Mouse (Mus musculus) olfactory bulb, adult 2 months (tissue): ENCODE data around the gene Eaf2. TPM values are rescaled to one million over a fixed set of nuclear protein-coding genes. Genes with fewer than 3 reads are reported as not detected.
A peak's percentile ranks its signal among the peaks of the same experiment; 100 is the strongest.
"Not testable (repeated sequence)": the region's sequence is repeated elsewhere in the genome, so short reads cannot be mapped to it uniquely, and the experiment has no call there.

Experiments used
- H3K27ac ChIP-seq: fragments of 200-500 bp; 2 replicates; pipeline ENCODE4 v1.5.1; 2012; ENCODE audit warnings: low read depth, low read length; ENCODE audit not compliant: insufficient read depth
- H3K4me1 ChIP-seq: fragments of 200-500 bp; 2 replicates; pipeline ENCODE4 v1.6.1; 2012; ENCODE audit warnings: low read length; ENCODE audit not compliant: control insufficient read depth, insufficient read depth
- H3K4me3 ChIP-seq: fragments of 200-500 bp; 2 replicates; pipeline ENCODE4 v1.5.1; 2012; ENCODE audit warnings: mild to moderate bottlenecking, low read depth, low read length, moderate library complexity; ENCODE audit not compliant: insufficient read depth
- CTCF ChIP-seq: fragments of 200-500 bp; IDR thresholded peaks from 2 replicates; pipeline ENCODE4 v1.5.1; 2012; ENCODE audit warnings: low read depth, mild to moderate bottlenecking, low read length, moderate library complexity; ENCODE audit not compliant: insufficient read depth
- POLR2A ChIP-seq: fragments of 200-500 bp; IDR thresholded peaks from 2 replicates; pipeline ENCODE4 v1.6.1; 2012; ENCODE audit warnings: mild to moderate bottlenecking, low read depth, low read length, moderate library complexity; ENCODE audit not compliant: insufficient read depth
- WGBS: fragments of 180-500 bp; shearing (Covaris S2); methylation state at CpG from one replicate; pipeline ENCODE4 v1.1.7; 2018; 5-methylcytosine and 5-hydroxymethylcytosine counted together
- polyA plus RNA-seq: library from polyadenylated mRNA; stranded (reverse); fragments of >200 nt; gene quantifications from 2 replicates; pipeline ENCODE4 v1.2.4, GENCODE M21; 2012; ENCODE audit warnings: low replicate concordance; ENCODE audit not compliant: missing spikeins, insufficient read depth, insufficient read length

Gene Eaf2
- polyA plus RNA-seq, 1 experiment = not detected

GRCm38 (mm10) chr16:36875276-36875851 lies 561 bp upstream of the Eaf2 start:
- H3K4me1 ChIP-seq = peaks cover 4% of the 10 kb centered on the region
- TF ChIP-seq CTCF (no peak), POLR2A (peak; percentile 52; the same call in 1 of the 2 replicates)
- under 1% methylated on average over 48 of the region's 48 CpGs for WGBS
- H3K27ac ChIP-seq = peak overlapping the region; percentile 29; the same call in 1 of the 2 replicates
- H3K4me3 ChIP-seq = peak overlapping the region; percentile 82

- no peak overlapping the region for H3K4me3 ChIP-seq
- WGBS = 98% methylated on average over 2 of the region's 2 CpGs
- H3K4me1 ChIP-seq = peaks cover 4% of the 10 kb centered on the region
- no peak overlapping the region for H3K27ac ChIP-seq
- TF ChIP-seq POLR2A = no peak
- TF ChIP-seq CTCF = no peak
Observed at GRCm38 (mm10) chr16:36869442-36869841, 5.4 kb downstream of the Eaf2 start.

- no peak for TF ChIP-seq CTCF
- no peak for TF ChIP-seq POLR2A
- Histone ChIP-seq H3K4me3 (no peak overlapping the region), H3K4me1 (no peaks in the 10 kb centered on the region), H3K27ac (no peak overlapping the region)
- 93% methylated on average over 3 of the region's 3 CpGs for WGBS
Observed at GRCm38 (mm10) chr16:36863585-36863984, 11.2 kb downstream of the Eaf2 start.

GRCm38 (mm10) chr16:36851202-36851601 lies 23.6 kb downstream of the Eaf2 start:
- TF ChIP-seq POLR2A (no peak), CTCF (no peak)
- WGBS = 90% methylated on average over 3 of the region's 3 CpGs
- Histone ChIP-seq H3K27ac (no peak overlapping the region), H3K4me1 (no peaks in the 10 kb centered on the region), H3K4me3 (no peak overlapping the region)

- not testable (repeated sequence) for H3K4me3 ChIP-seq, H3K4me1 ChIP-seq, H3K27ac ChIP-seq
- 90% methylated on average over 1 of the region's 1 CpGs for WGBS
Observed at GRCm38 (mm10) chr16:36846894-36847293, 27.9 kb downstream of the Eaf2 start.

- Histone ChIP-seq H3K4me3 (peak overlapping the region; percentile 98), H3K4me1 (peaks cover 4% of the 10 kb centered on the region), H3K27ac (no peak overlapping the region)
- WGBS = 1% methylated on average over 11 of the region's 11 CpGs
- TF ChIP-seq POLR2A (no peak), CTCF (no peak)
Observed at GRCm38 (mm10) chr16:36828820-36829219, 46.0 kb downstream of the Eaf2 start.

- under 1% methylated on average over 61 of the region's 64 CpGs for WGBS
- Histone ChIP-seq H3K27ac (no peak within 1 kb of the TSS), H3K4me1 (peaks cover 4% of the 10 kb centered on the region), H3K4me3 (peak within 1 kb of the TSS; percentile 98)
- TF ChIP-seq POLR2A = peak; percentile 52; the same call in 1 of the 2 replicates
- TF ChIP-seq CTCF = no peak
Observed at GRCm38 (mm10) chr16:36828054-36828786, 46.6 kb downstream of the Eaf2 start, which contains the start of gene Iqcb1. Gene Iqcb1 (plus strand): TSS chr16:36828385.

- Histone ChIP-seq H3K4me1 (peaks cover 4% of the 10 kb centered on the region), H3K4me3 (peak overlapping the region; percentile 98), H3K27ac (no peak overlapping the region)
- TF ChIP-seq POLR2A = no peak
- no peak for TF ChIP-seq CTCF
- 9% methylated on average over 11 of the region's 11 CpGs for WGBS
Observed at GRCm38 (mm10) chr16:36827611-36828053, 47.2 kb downstream of the Eaf2 start.

GRCm38 (mm10) chr16:36821474-36821873 lies 53.3 kb downstream of the Eaf2 start:
- Histone ChIP-seq H3K4me3 (no peak overlapping the region), H3K4me1 (no peaks in the 10 kb centered on the region), H3K27ac (no peak overlapping the region)
- no peak for TF ChIP-seq CTCF
- no peak for TF ChIP-seq POLR2A
- 18% methylated on average over 3 of the region's 3 CpGs for WGBS

- Histone ChIP-seq H3K27ac (no peak overlapping the region), H3K4me1 (no peaks in the 10 kb centered on the region), H3K4me3 (no peak overlapping the region)
- no peak for TF ChIP-seq POLR2A
- TF ChIP-seq CTCF = no peak
- 96% methylated on average over 3 of the region's 3 CpGs for WGBS
Observed at GRCm38 (mm10) chr16:36820747-36821146, 54.1 kb downstream of the Eaf2 start.
